Mouse (Mus musculus) lung, adult 2 months (tissue): ENCODE measurements around the gene Kcnj9.

Source experiments
- CTCF ChIP-seq: fragments of 200-500 bp; IDR thresholded peaks from 2 replicates; pipeline ENCODE4 v1.5.1; 2011; ENCODE audit warnings: mild to moderate bottlenecking, low read length, control low read depth; ENCODE audit not compliant: insufficient read depth
- POLR2A ChIP-seq: fragments of 200-500 bp; IDR thresholded peaks from 2 replicates; pipeline ENCODE4 v1.6.1; 2011; ENCODE audit warnings: low read depth, mild to moderate bottlenecking, control low read depth, low read length, borderline replicate concordance; ENCODE audit errors: extremely low read depth

- TF ChIP-seq CTCF, result peak; percentile 53
- TF ChIP-seq POLR2A, result no peak
Observed at GRCm38 (mm10) chr1:172364684-172365083, 35.6 kb upstream of the Kcnj9 start.
